Mouse (Mus musculus) heart, embryonic 15.5 days (tissue): ENCODE measurements at regions not wholly inside any gene's neighbourhood (a gene's known extent, or its start where the extent isn't known, plus 50 kb on each side); places are given as distances from the start of the nearest gene placed in this dataset.

Experiments
- ATAC-seq: fragments of 200-750 bp; cut with Nextera tagmentation; replicated peaks from 2 replicates; pipeline ENCODE4 v1.8.0; 2017; ENCODE audit warnings: low read depth, moderate TSS enrichment; ENCODE audit not compliant: insufficient number of reproducible peaks, insufficient read depth, low FRiP score
- H3K27ac ChIP-seq: fragments of 300-500 bp; sonication (generic); 2 replicates; pipeline ENCODE4 v1.5.1; 2015; ENCODE audit warnings: mild to moderate bottlenecking, inconsistent platforms
- H3K27me3 ChIP-seq: fragments of 300-500 bp; sonication (generic); 2 replicates; pipeline ENCODE4 v1.6.1; 2015; ENCODE audit warnings: inconsistent platforms
- H3K36me3 ChIP-seq: fragments of 300-500 bp; sonication (generic); 2 replicates; pipeline ENCODE4 v1.6.1; 2015; ENCODE audit warnings: mild to moderate bottlenecking, inconsistent platforms
- H3K4me1 ChIP-seq: fragments of 300-500 bp; sonication (generic); replicated peaks from 2 replicates; pipeline ENCODE4 v1.6.1; 2015; ENCODE audit warnings: inconsistent platforms
- H3K4me2 ChIP-seq: fragments of 300-500 bp; sonication (generic); 2 replicates; pipeline ENCODE4 v1.6.1; 2015; ENCODE audit warnings: inconsistent platforms, mild to moderate bottlenecking, moderate library complexity
- H3K4me3 ChIP-seq: fragments of 300-500 bp; sonication (generic); 2 replicates; pipeline ENCODE4 v1.5.1; 2015; ENCODE audit warnings: mild to moderate bottlenecking, inconsistent platforms
- H3K9ac ChIP-seq: fragments of 300-500 bp; sonication (generic); 2 replicates; pipeline ENCODE4 v1.6.1; 2015; ENCODE audit warnings: mild to moderate bottlenecking, inconsistent platforms
- H3K9me3 ChIP-seq: fragments of 300-500 bp; sonication (generic); replicated peaks from 2 replicates; pipeline ENCODE4 v1.6.1; 2016; ENCODE audit warnings: inconsistent platforms
- WGBS: fragments of 180-500 bp; shearing (Covaris S2); methylation state at CpG from one replicate; pipeline ENCODE4 v1.1.7; 2015; ENCODE audit warnings: mixed read lengths; 5-methylcytosine and 5-hydroxymethylcytosine counted together

GRCm38 (mm10) chr1:90692851-90693250, 90.1 kb downstream of the Cops8 start:
- Histone ChIP-seq H3K9ac (no peak overlapping the region), H3K9me3 (no peaks in the 10 kb centered on the region), H3K27me3 (no peaks in the 10 kb centered on the region), H3K4me3 (no peak overlapping the region), H3K27ac (no peak overlapping the region), H3K4me2 (no peak overlapping the region), H3K36me3 (no peaks in the 10 kb centered on the region), H3K4me1 (peaks cover 15% of the 10 kb centered on the region; the same call in 1 of the 2 replicates)
- 55% methylated on average over 1 of the region's 1 CpGs for WGBS
- no peak for ATAC-seq

- no peak for ATAC-seq
- no peak overlapping the region for H3K4me3 ChIP-seq
- 99% methylated on average over 3 of the region's 3 CpGs for WGBS
- H3K4me2 ChIP-seq, result no peak overlapping the region
- no peaks in the 10 kb centered on the region for H3K27me3 ChIP-seq
- no peaks in the 10 kb centered on the region for H3K9me3 ChIP-seq
- H3K9ac ChIP-seq, result no peak overlapping the region
- H3K27ac ChIP-seq, result no peak overlapping the region; the same call in 1 of the 2 replicates
- H3K4me1 ChIP-seq, result peaks cover 15% of the 10 kb centered on the region; the same call in 1 of the 2 replicates
- no peaks in the 10 kb centered on the region for H3K36me3 ChIP-seq
These were observed 92.0 kb downstream of the Cops8 start for GRCm38 (mm10) chr1:90694761-90695160.

GRCm38 (mm10) chr1:90695166-90695749, 92.5 kb downstream of the Cops8 start:
- no peaks in the 10 kb centered on the region for H3K27me3 ChIP-seq
- H3K4me2 ChIP-seq, result no peak overlapping the region
- H3K36me3 ChIP-seq, result no peaks in the 10 kb centered on the region
- H3K9me3 ChIP-seq, result no peaks in the 10 kb centered on the region
- no peak for ATAC-seq
- WGBS, result 66% methylated on average over 10 of the region's 10 CpGs
- H3K4me3 ChIP-seq, result no peak overlapping the region
- no peak overlapping the region for H3K9ac ChIP-seq
- H3K27ac ChIP-seq, result no peak overlapping the region; the same call in 1 of the 2 replicates
- peaks cover 15% of the 10 kb centered on the region; the same call in 1 of the 2 replicates for H3K4me1 ChIP-seq

- Histone ChIP-seq H3K27me3 (no peaks in the 10 kb centered on the region), H3K9ac (no peak overlapping the region), H3K4me2 (no peak overlapping the region), H3K36me3 (no peaks in the 10 kb centered on the region), H3K4me1 (peaks cover 9% of the 10 kb centered on the region; the same call in 1 of the 2 replicates), H3K4me3 (no peak overlapping the region), H3K9me3 (no peaks in the 10 kb centered on the region), H3K27ac (no peak overlapping the region)
- ATAC-seq, result no peak
- WGBS, result 78% methylated on average over 1 of the region's 1 CpGs
These were observed 93.2 kb downstream of the Cops8 start for GRCm38 (mm10) chr1:90696000-90696399.

- Histone ChIP-seq H3K9ac (no peak overlapping the region), H3K27ac (no peak overlapping the region), H3K4me2 (no peak overlapping the region), H3K4me3 (no peak overlapping the region), H3K9me3 (no peaks in the 10 kb centered on the region), H3K36me3 (no peaks in the 10 kb centered on the region), H3K27me3 (no peaks in the 10 kb centered on the region), H3K4me1 (peaks cover 6% of the 10 kb centered on the region; the same call in 1 of the 2 replicates)
- WGBS, result 85% methylated on average over 3 of the region's 3 CpGs
- ATAC-seq, result no peak
These were observed 94.3 kb downstream of the Cops8 start for GRCm38 (mm10) chr1:90697056-90697596.

- peaks cover 6% of the 10 kb centered on the region; the same call in 1 of the 2 replicates for H3K4me1 ChIP-seq
- WGBS, result 92% methylated on average over 2 of the region's 2 CpGs
- no peak overlapping the region for H3K4me2 ChIP-seq
- no peak overlapping the region for H3K4me3 ChIP-seq
- no peak for ATAC-seq
- H3K36me3 ChIP-seq, result no peaks in the 10 kb centered on the region
- no peak overlapping the region for H3K27ac ChIP-seq
- no peaks in the 10 kb centered on the region for H3K27me3 ChIP-seq
- H3K9me3 ChIP-seq, result no peaks in the 10 kb centered on the region
- no peak overlapping the region for H3K9ac ChIP-seq
These were observed 95.8 kb downstream of the Cops8 start for GRCm38 (mm10) chr1:90698618-90699017.

GRCm38 (mm10) chr1:90701756-90702155, 99.0 kb downstream of the Cops8 start:
- Histone ChIP-seq H3K4me1 (no peaks in the 10 kb centered on the region), H3K9me3 (no peaks in the 10 kb centered on the region), H3K27me3 (no peaks in the 10 kb centered on the region), H3K9ac (no peak overlapping the region), H3K4me2 (no peak overlapping the region), H3K27ac (no peak overlapping the region), H3K36me3 (no peaks in the 10 kb centered on the region), H3K4me3 (no peak overlapping the region)
- WGBS, result 68% methylated on average over 1 of the region's 1 CpGs
- no peak for ATAC-seq

GRCm38 (mm10) chr1:90706391-90706790, 103.6 kb downstream of the Cops8 start:
- Histone ChIP-seq H3K9ac (no peak overlapping the region), H3K27me3 (no peaks in the 10 kb centered on the region), H3K27ac (no peak overlapping the region), H3K4me1 (no peaks in the 10 kb centered on the region), H3K9me3 (no peaks in the 10 kb centered on the region), H3K4me2 (no peak overlapping the region), H3K4me3 (no peak overlapping the region), H3K36me3 (no peaks in the 10 kb centered on the region)
- ATAC-seq, result no peak

- Histone ChIP-seq H3K4me1 (no peaks in the 10 kb centered on the region), H3K9me3 (no peaks in the 10 kb centered on the region), H3K4me2 (no peak overlapping the region), H3K9ac (no peak overlapping the region), H3K27me3 (no peaks in the 10 kb centered on the region), H3K36me3 (no peaks in the 10 kb centered on the region), H3K27ac (no peak overlapping the region), H3K4me3 (no peak overlapping the region)
- ATAC-seq, result no peak
- 72% methylated on average over 3 of the region's 3 CpGs for WGBS
These were observed 107.0 kb downstream of the Cops8 start for GRCm38 (mm10) chr1:90709761-90710160.

- Histone ChIP-seq H3K9ac (no peak overlapping the region), H3K4me2 (no peak overlapping the region), H3K36me3 (no peaks in the 10 kb centered on the region), H3K9me3 (no peaks in the 10 kb centered on the region), H3K4me3 (no peak overlapping the region), H3K27ac (no peak overlapping the region), H3K27me3 (no peaks in the 10 kb centered on the region), H3K4me1 (no peaks in the 10 kb centered on the region)
- WGBS, result 62% methylated on average over 3 of the region's 3 CpGs
- no peak for ATAC-seq
These were observed 107.8 kb downstream of the Cops8 start for GRCm38 (mm10) chr1:90710566-90710965.

- WGBS, result 88% methylated on average over 8 of the region's 8 CpGs
- Histone ChIP-seq H3K9ac (no peak overlapping the region), H3K4me2 (no peak overlapping the region), H3K36me3 (no peaks in the 10 kb centered on the region), H3K27me3 (no peaks in the 10 kb centered on the region), H3K27ac (no peak overlapping the region), H3K9me3 (no peaks in the 10 kb centered on the region), H3K4me1 (0 out of 2 replicates have a peak, but pooled peaks cover under 1% of the 10 kb centered on the region), H3K4me3 (no peak overlapping the region)
- ATAC-seq, result no peak
These were observed 108.3 kb downstream of the Cops8 start for GRCm38 (mm10) chr1:90711103-90711502.
